In genomic region chr11:53032336-53032735, GRCm38 (mm10) we compare ENCODE assay signal across 8 mouse cellular contexts.
DNase-seq lines count a peak whose midpoint lies in the region; ATAC-seq and TF ChIP-seq lines count a peak whose summit lies in the region.

No protein-coding gene starts in this region.

- H3K9me3 ChIP-seq in intestine, embryonic 14.5 days (ENCODE audit: control insufficient read depth, low read length) = no peaks in the 10 kb centered on the region
- no peaks in the 10 kb centered on the region for H3K9me3 ChIP-seq in intestine, embryonic 15.5 days
- no peaks in the 10 kb centered on the region for H3K9me3 ChIP-seq in limb, embryonic 11.5 days (ENCODE audit: control insufficient read depth, low read length)
- H3K9me3 ChIP-seq in neural tube, embryonic 13.5 days = no peaks in the 10 kb centered on the region

- no peaks in the 10 kb centered on the region for H3K27me3 ChIP-seq in intestine, embryonic 14.5 days (replicated peaks; ENCODE audit: control insufficient read depth, insufficient read depth, low read length)
- H3K27me3 ChIP-seq in intestine, embryonic 15.5 days (replicated peaks) = no peaks in the 10 kb centered on the region
- H3K27me3 ChIP-seq in kidney, adult 2 months (replicated peaks; ENCODE audit: control insufficient read depth, insufficient read depth, low read length) = no peaks in the 10 kb centered on the region
- H3K27me3 ChIP-seq in limb, embryonic 11.5 days (ENCODE audit: control insufficient read depth, insufficient read depth, low read length) = no peaks in the 10 kb centered on the region
- H3K27me3 ChIP-seq in neural tube, embryonic 13.5 days = peaks cover 8% of the 10 kb centered on the region; the same call in 1 of the 2 replicates

- no peak overlapping the region for H3K4me3 ChIP-seq in intestine, embryonic 14.5 days (ENCODE audit: low read depth, low read length)
- H3K4me3 ChIP-seq in intestine, embryonic 15.5 days (replicated peaks) = no peak overlapping the region
- no peak overlapping the region for H3K4me3 ChIP-seq in kidney, adult 2 months (ENCODE audit: insufficient read depth, low read depth, low read length)
- H3K4me3 ChIP-seq in limb, embryonic 11.5 days (ENCODE audit: low read depth, low read length) = no peak overlapping the region
- no peak overlapping the region for H3K4me3 ChIP-seq in neural tube, embryonic 13.5 days

- TF ChIP-seq POLR2A in kidney, adult 2 months (IDR thresholded peaks at IDR 0.05; ENCODE audit: low read depth, low read length) = no peak

- 0 out of 2 replicates have a peak, but pooled peaks have one; percentile 27 for ATAC-seq in intestine, embryonic 14.5 days (replicated peaks; ENCODE audit: low FRiP score, low TSS enrichment, low read depth)
- no peak for ATAC-seq in intestine, embryonic 15.5 days
- no peak for ATAC-seq in limb, embryonic 11.5 days (ENCODE audit: insufficient number of reproducible peaks, low FRiP score, low TSS enrichment, low read depth)
- ATAC-seq in neural tube, embryonic 13.5 days (ENCODE audit: low read depth) = peak; percentile 75; the same call in 1 of the 2 replicates

- no peak overlapping the region for H3K4me2 ChIP-seq in intestine, embryonic 14.5 days (ENCODE audit: low read length)
- no peak overlapping the region for H3K4me2 ChIP-seq in intestine, embryonic 15.5 days (replicated peaks)
- H3K4me2 ChIP-seq in limb, embryonic 11.5 days (ENCODE audit: low read depth, severe bottlenecking) = no peak overlapping the region
- no peak overlapping the region for H3K4me2 ChIP-seq in neural tube, embryonic 13.5 days

- no peak overlapping the region for H3K27ac ChIP-seq in intestine, embryonic 14.5 days (ENCODE audit: low read depth)
- no peak overlapping the region for H3K27ac ChIP-seq in intestine, embryonic 15.5 days
- H3K27ac ChIP-seq in kidney, adult 2 months (ENCODE audit: insufficient read depth, low read depth, low read length) = no peak overlapping the region
- H3K27ac ChIP-seq in limb, embryonic 11.5 days (replicated peaks; ENCODE audit: low read depth, low read length) = no peak overlapping the region
- no peak overlapping the region for H3K27ac ChIP-seq in neural tube, embryonic 13.5 days (replicated peaks)

- no peak overlapping the region for H3K9ac ChIP-seq in intestine, embryonic 14.5 days (ENCODE audit: low read length)
- H3K9ac ChIP-seq in intestine, embryonic 15.5 days = no peak overlapping the region
- H3K9ac ChIP-seq in limb, embryonic 11.5 days (ENCODE audit: low read length) = no peak overlapping the region
- no peak overlapping the region for H3K9ac ChIP-seq in neural tube, embryonic 13.5 days

- peak; percentile 88 for TF ChIP-seq CTCF in kidney, adult 2 months (conservative IDR thresholded peaks at IDR 0.05; ENCODE audit: insufficient read depth, insufficient read length, low read depth, low read length)

- peak; percentile 94 for DNase-seq in intestine, embryonic 14.5 days (ENCODE audit: low spot score)
- DNase-seq in cerebellum, postnatal 10 days = peak; percentile 84 to 86
- DNase-seq in frontal cortex, postnatal 14 days (ENCODE audit: low spot score in 2 of 2) = peak; percentile 51 to 78
- DNase-seq in kidney, adult 2 months = peak; percentile 76
- DNase-seq in limb, embryonic 11.5 days (ENCODE audit: low spot score) = peak; percentile 92
- DNase-seq in testis, postnatal 14 days (ENCODE audit: low spot score) = peak; percentile 64

- 36% methylated on average over 4 of the region's 4 CpGs for WGBS in intestine, embryonic 14.5 days
- 29% methylated on average over 4 of the region's 4 CpGs for WGBS in intestine, embryonic 15.5 days
- WGBS in kidney, adult 2 months = 26% methylated on average over 4 of the region's 4 CpGs
- 30% methylated on average over 4 of the region's 4 CpGs for WGBS in limb, embryonic 11.5 days
- 27% methylated on average over 4 of the region's 4 CpGs for whole genome bisulfite sequencing in neural tube, embryonic 13.5 days

- H3K4me1 ChIP-seq in intestine, embryonic 14.5 days (replicated peaks; ENCODE audit: control insufficient read depth, insufficient read depth, low read length) = no peaks in the 10 kb centered on the region
- H3K4me1 ChIP-seq in intestine, embryonic 15.5 days (replicated peaks) = no peaks in the 10 kb centered on the region
- no peaks in the 10 kb centered on the region for H3K4me1 ChIP-seq in kidney, adult 2 months (ENCODE audit: control insufficient read depth, insufficient read depth, low read length)
- H3K4me1 ChIP-seq in limb, embryonic 11.5 days (ENCODE audit: control insufficient read depth, insufficient read depth, low read length) = no peaks in the 10 kb centered on the region
- H3K4me1 ChIP-seq in neural tube, embryonic 13.5 days (replicated peaks) = peaks cover 10% of the 10 kb centered on the region; the same call in 1 of the 2 replicates

- H3K36me3 ChIP-seq in intestine, embryonic 14.5 days (ENCODE audit: control insufficient read depth, insufficient read depth, low read length) = no peaks in the 10 kb centered on the region
- no peaks in the 10 kb centered on the region for H3K36me3 ChIP-seq in intestine, embryonic 15.5 days
- no peaks in the 10 kb centered on the region for H3K36me3 ChIP-seq in kidney, adult 2 months (ENCODE audit: control insufficient read depth, insufficient read depth, low read length)
- no peaks in the 10 kb centered on the region for H3K36me3 ChIP-seq in limb, embryonic 11.5 days (ENCODE audit: control insufficient read depth, insufficient read depth, low read length)
- H3K36me3 ChIP-seq in neural tube, embryonic 13.5 days = no peaks in the 10 kb centered on the region

Comparison
In these comparisons a context has a peak if more than half of its experiments do, and no peak if none do; other contexts are left out.
1. ATAC-seq: peak in intestine, embryonic 14.5 days (single experiment) and neural tube, embryonic 13.5 days (single experiment); none in intestine, embryonic 15.5 days (single experiment) and limb, embryonic 11.5 days (single experiment).
2. Peak in every context shown above with its lines, with median percentiles within 50 percentile points of each other: DNase-seq.